Mouse (Mus musculus): ENCODE results near the gene Rsc1a1.
A peak's percentile ranks its signal among the peaks of the same experiment; 100 is the strongest.

The Rsc1a1 gene

GRCm38 (mm10) chr4:141685499-141685898 is at the start of gene Rsc1a1:
Gene Rsc1a1, minus strand, starts transcription at chr4:141685599.
- no peak for DNase-seq

DNA sequence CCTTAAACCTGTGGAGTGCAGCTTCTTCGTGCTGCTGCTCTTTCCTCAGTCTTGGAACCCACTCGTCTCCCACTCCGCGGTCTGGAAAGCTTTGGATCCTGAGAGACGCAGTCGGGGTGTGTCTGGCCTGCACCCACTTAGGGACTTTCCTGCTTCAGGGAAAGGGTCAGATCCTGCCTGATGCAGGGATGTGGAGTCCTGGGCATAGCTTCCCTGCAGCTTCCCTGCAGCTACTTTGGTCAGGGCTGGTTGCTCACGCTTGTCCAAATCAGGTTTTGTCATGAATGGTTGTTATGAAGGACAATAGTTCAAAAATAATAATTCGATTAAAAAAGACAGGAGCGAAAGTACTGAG is 49.8 kb upstream of the Rsc1a1 start:
- no peak for DNase-seq

- DNase-seq: peak; percentile 94
These were observed 49.2 kb upstream of the Rsc1a1 start for GRCm38 (mm10) chr4:141734446-141735205.

DNA sequence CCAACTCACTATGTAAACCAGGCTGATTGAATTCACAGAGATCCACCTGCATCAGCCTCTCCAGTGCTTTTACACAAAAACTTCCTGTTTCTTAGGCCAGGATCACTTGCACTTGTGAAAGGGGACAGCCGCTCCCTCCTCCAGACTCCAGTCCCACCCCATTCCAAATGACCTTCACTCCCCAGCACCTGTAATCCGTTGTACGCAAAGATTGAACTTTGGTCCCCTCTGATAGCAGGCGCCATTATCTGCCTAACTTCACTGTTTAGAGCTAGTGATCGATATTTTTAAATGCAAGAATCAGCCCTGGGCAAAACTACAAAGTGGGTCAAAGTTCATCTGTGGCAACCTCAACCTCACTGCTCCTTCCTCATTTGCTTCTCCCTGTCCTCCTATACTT is 46.4 kb upstream of the Rsc1a1 start:
- peak; percentile 47 for DNase-seq

- DNase-seq: no peak
These were observed 45.0 kb upstream of the Rsc1a1 start for GRCm38 (mm10) chr4:141730401-141730800.

DNA sequence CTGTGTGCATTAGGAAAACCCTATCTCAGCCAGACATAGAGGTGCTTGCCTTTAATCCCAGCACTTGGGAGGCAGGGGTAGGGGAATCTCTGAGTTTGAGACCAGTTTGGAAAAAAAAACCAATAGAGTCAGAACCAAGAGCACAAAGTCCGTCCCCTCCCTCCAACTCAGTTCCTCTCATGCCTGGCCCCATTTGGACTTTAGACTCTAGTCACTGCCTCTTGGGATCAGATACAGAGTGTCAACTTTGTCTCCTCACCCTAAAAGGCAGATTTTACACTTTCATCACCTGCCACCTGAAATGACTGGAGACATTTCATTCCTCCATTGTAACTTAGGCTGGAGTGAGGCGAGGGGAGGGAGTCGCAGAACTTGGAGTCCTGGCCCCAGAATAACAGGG is 43.9 kb upstream of the Rsc1a1 start:
- DNase-seq: peak; percentile 86

DNA sequence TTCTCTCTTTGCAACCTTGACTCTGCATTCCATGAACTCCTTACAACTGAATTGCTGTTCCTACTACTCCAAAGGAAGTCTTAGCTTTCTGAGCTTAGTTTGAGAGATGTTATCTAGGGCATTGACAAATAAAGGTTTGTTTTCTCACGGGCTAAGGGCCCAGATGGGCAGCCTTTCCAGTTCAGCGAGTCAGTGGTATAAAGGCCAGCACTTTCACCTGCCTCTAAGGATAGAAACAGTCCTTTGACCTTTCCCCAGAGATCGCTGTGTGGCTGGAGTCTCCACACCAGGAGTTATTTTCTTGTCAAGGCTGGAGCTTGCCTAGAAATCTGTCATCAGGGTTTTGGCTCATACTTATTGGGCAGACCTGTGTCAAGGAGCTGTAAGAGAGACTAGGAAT is 40.3 kb upstream of the Rsc1a1 start:
- peak; percentile 87 for DNase-seq

DNA sequence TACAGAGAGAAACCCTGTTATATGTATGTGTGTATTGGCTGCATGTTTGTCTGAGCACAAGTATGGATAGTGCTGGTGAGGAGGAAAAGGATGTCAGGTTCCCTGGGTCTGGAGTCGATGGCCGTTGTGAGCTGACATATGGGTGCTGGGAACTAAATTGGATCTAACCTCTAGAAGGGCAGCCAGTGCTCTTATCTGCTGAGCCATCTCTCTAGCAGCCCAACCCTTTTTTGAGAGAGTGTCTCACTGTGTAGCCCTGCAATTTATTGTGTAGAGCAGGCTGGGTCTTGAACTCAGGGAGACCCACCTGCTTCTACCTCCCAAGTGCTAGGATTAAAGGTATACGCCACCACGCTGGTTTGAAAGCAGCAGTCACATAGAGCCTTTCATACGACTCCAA is 39.9 kb upstream of the Rsc1a1 start:
- no peak for DNase-seq

- no peak for DNase-seq
These were observed 39.2 kb upstream of the Rsc1a1 start for GRCm38 (mm10) chr4:141724594-141724993.

GRCm38 (mm10) chr4:141723673-141724068 is 38.3 kb upstream of the Rsc1a1 start:
- no peak for DNase-seq

DNA sequence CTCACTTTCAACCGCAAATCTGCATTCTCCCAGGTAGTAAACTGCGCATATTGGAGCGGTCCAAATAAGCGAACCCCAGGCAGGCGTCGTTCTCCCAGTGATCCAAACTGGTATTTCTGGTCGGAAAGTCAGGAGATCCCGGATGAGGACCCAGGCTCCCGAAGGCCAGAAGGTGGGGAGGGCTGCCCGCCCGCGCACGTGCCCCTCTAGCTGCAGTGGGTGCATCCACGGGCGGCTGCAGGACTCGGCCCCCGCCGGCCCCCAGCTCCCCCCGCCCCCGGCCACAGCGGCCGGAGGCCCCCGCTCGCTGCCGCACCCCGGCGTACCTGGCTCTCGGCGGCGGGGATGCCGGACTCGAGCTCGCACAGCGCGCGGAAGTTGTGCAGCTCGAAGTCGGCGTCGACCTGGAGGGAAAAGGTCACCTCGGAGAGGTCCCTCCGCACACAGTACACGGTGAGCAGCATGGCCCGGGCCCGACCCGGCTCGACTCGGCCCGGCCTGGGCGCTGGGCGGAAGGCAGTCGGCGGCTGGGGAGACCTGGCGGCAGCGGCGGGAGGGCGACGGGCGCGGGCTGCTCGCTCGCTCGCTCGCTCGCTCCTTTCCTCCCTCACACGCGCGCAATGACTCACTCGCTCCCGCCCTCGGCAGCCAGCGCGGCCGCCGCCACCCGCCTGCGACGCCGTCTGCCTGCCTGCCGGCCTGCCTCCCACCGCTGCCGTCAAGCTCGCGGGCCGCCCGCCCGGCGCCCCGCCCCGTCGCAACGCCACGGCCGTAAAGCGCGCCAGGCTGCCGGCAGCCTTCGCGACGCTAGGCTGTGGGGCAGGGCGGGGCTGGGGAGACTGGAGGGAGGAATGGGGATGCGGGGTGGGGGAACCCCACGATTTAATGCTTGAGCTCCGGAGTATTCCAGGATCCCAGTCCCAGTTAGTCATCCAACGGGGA is 37.6 kb upstream of the Rsc1a1 start, which contains the start of gene Ddi2:
Gene Ddi2, minus strand, starts transcription at position 689 of the 942 bp plus-strand sequence.
- peak; percentile 86 for DNase-seq

DNA sequence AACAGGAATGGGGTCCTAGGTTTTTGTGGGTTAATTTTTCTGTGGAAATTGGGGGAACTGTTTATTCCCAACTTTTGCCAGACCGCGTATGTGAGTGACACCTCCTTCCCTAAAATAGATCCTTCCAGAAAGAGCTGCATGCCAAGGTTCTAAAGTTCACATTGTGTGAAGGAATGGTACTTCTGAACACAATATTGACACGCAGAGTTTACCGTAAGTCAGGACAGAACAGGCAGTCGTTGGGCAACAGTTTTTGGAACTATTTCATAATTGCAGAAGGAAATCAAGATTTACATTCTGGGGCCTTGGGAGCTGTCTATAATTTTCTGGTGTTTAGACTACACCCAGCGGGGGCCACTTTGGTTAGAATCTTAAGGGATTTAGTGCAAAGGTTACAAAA is 36.6 kb upstream of the Rsc1a1 start:
- peak; percentile 67 for DNase-seq

GRCm38 (mm10) chr4:141720761-141721523 is 35.5 kb upstream of the Rsc1a1 start:
- no peak for DNase-seq

- DNase-seq: no peak
These were observed 33.9 kb upstream of the Rsc1a1 start for GRCm38 (mm10) chr4:141719304-141719703.

- DNase-seq: no peak
These were observed 32.2 kb upstream of the Rsc1a1 start for GRCm38 (mm10) chr4:141717633-141718032.

GRCm38 (mm10) chr4:141715027-141715426 is 29.6 kb upstream of the Rsc1a1 start:
- DNase-seq: no peak

- DNase-seq: no peak
These were observed 28.3 kb upstream of the Rsc1a1 start for GRCm38 (mm10) chr4:141713598-141714142.

GRCm38 (mm10) chr4:141711250-141711649 is 25.9 kb upstream of the Rsc1a1 start:
- no peak for DNase-seq

DNA sequence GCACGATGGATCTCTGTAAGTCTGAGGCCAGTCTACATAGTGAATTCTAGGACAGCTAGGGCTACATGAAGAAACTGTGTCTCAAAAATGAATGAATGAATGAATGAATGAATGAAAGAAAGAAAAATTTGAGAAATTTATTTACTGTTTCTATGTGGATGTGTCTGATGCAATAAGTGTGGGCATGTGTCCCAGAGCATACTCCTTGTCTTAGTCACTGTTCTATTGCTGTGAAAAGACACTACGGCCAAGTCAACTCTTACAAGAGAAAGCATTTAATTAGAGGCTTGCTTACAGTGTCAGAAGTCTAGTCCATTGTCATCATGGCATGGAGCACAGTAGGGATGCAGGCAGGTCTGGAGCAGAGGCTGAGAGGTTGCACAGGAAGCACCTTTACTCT is 23.6 kb upstream of the Rsc1a1 start:
- no peak for DNase-seq

DNA sequence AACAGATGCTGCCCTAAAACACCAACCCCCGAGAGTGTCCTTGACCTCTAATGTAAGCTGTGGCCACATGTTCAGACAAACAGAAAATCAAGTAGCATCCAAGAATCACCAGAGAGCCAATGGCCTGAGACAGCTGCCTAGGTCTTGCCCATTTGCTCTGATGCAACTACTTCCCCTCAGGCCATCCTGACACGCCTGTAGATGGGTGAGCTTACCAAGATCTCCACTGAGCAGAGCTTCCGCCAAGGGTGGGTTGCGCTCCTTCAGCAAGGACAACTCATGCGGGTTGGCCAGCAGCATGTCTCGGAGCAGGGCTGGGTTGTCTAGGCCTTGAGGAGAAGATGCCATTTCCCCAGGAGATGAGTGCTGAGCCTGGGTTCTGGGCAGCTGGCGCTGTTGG is 22.6 kb upstream of the Rsc1a1 start:
- DNase-seq: no peak

GRCm38 (mm10) chr4:141705331-141705730 is 19.9 kb upstream of the Rsc1a1 start:
- DNase-seq: no peak

DNA sequence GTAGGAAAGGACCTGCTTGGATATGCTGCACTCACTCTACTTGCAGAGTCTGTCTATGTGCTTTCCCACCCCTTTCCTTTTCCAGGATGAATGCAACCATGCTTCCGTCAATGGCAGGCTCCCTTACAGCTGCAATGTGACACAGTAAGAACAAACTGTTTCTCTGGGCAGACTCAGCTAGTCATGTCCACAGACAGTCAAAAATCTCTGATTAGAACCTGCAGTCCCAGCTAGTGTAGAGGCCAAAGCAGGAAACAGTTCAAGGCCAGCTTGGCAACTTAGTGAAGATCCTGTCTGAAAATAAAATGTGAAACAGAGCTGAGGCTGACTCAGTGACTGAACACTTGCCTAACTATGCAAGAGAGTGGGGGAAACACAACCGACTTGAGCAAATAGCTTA is 19.2 kb upstream of the Rsc1a1 start:
- no peak for DNase-seq

- no peak for DNase-seq
These were observed 9.3 kb upstream of the Rsc1a1 start for GRCm38 (mm10) chr4:141694719-141695118.
